Mouse (Mus musculus): ENCODE measurements around the gene Mfsd11. TPM values are rescaled to one million over a fixed set of nuclear protein-coding genes. Genes with fewer than 3 reads are reported as not detected.
A peak's percentile ranks its signal among the peaks of the same experiment; 100 is the strongest.
"Not testable (repeated sequence)": the region's sequence is repeated elsewhere in the genome, so short reads cannot be mapped to it uniquely, and the experiment has no call there.

Mfsd11 gene
- total RNA-seq, 2 experiments from 2014 or later, result 38.5 to 48.9 TPM

DNA sequence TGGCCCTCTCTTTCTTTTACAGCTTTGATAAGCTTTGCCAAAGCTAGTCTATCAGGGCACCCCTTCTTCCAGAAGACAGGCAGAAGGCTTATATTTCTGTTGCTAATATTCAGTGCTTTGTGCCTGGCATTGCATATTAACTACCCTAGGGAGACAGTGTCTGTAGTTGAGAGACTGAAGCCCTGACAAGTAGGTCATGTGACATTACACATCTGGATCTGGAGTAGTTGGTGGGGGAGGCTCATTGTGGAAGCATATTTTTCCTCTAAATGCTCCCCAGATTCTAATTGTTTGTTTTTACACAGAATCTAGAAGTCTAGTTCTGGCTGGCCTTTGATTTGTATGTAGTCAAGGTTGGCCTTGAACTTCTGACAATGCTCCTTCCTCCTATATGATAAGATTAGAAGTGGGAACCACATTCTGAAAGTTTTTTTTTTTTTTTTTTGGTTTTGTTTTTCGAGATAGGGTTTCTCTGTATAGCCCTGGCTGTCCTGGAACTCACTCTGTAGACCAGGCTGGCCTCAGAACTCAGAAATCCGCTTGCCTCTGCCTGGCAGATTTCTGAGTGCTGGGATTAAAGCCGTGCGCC is 5.6 kb upstream of the Mfsd11 start:
- no peak for DNase-seq (ENCODE audit: low spot score in 2 of 2)

DNA sequence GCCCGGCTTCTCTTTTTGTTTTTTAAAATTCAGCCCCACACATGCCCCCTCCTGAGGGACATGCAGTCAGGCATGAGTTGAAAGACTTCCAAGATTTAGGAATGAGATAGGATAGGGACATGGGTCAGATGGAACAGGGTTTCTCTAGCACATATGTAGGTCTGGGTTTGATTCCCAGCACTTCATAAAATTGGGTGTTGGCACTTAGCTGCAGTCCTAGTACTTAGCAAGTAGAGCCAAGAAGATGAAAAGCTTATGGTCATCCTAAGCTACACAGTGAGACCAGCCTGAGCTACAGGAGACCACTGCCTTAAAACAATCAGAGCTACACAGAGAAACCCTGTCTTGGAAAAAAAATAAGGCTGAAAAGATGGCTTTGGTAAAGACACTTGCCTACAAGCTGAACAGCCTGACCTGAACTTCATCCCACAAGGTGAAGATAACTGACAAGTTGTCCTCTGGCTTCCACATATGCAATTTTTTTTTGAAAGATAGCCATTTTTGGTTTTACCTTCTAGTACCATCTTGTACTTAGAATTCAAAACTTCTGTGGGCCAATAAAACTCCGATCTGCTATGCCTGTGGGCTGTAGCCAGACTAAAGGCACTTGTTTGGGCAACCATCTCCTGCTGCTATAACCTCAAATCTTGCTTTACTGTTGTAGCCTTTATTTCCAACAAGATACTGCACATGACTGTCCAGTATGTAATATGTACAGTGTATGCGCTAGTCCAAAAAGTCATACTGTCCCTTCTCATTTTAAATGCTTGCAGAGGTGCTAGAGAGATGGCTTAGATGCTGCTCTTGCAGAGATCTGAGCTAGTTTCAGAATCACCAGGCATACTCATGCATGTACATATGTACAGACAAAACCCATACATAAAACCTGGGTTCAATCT is 4.8 kb upstream of the Mfsd11 start:
- no peak for DNase-seq (ENCODE audit: low spot score in 2 of 2)

DNA sequence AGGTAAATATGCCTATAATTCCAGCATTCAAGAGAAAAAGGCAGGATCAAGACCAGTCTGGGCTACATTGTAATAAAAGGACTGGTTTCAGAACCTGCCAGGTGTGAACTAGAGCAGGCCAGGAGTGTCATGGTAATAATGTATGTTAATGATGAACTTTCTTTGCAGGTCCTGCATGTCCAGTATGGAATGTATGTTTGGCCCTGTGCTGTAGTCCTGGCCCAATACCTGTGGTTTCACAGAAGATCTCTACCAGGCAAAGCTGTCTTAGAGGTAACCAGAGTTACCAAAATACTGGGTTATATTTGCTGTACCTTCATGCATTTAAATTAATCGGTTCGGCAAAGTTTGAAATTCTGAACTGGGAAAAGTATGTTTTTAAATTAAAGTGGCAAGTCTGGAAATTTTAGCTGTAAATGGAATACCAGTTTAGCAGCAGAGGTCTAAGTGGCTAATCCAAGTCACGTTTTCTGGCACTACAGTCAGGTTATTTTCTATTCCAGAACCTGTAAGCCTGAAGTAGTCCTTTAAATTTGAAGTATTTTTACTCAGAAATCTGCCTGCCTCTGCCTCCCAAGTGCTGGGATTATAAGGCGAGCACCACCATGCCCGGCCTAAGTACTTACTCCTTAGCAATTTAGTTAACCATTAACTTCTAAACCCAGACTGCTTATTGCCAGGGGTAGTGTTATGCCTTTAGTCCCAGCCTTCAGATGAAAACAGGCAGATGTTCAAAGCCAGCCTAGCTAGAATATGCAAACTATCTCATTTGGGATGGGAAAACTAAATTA is 4.0 kb upstream of the Mfsd11 start:
- no peak for DNase-seq (ENCODE audit: low spot score in 2 of 2)

DNA sequence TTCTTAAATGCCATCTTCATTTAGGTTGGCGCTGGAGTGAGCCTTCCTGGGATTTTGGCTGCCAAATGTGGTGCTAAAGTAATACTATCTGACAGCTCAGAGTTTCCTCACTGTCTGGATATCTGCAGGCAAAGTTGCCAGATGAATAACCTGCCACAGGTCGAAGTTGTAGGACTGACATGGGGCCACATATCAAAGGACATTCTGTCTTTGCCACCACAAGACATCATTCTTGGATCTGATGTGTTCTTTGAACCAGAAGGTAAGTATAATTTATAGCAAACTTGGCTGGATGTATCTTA is 3.4 kb upstream of the Mfsd11 start:
- DNase-seq (ENCODE audit: low spot score in 2 of 2), result not testable (repeated sequence)

- DNase-seq (ENCODE audit: low spot score in 2 of 2), result no peak
Measured at GRCm38 (mm10) chr11:116849587-116849986, 2.7 kb upstream of the Mfsd11 start.

GRCm38 (mm10) chr11:116850085-116850484 is 2.2 kb upstream of the Mfsd11 start:
- no peak for DNase-seq (ENCODE audit: low spot score in 2 of 2)

- DNase-seq (ENCODE audit: low spot score in 2 of 2), result no peak
Measured at GRCm38 (mm10) chr11:116850833-116851477, 1.3 kb upstream of the Mfsd11 start.

GRCm38 (mm10) chr11:116851576-116852290 is 507 bp upstream of the Mfsd11 start:
- peak in 1 of 2 experiments; percentile 31 for DNase-seq (ENCODE audit: low spot score in 2 of 2)

DNA sequence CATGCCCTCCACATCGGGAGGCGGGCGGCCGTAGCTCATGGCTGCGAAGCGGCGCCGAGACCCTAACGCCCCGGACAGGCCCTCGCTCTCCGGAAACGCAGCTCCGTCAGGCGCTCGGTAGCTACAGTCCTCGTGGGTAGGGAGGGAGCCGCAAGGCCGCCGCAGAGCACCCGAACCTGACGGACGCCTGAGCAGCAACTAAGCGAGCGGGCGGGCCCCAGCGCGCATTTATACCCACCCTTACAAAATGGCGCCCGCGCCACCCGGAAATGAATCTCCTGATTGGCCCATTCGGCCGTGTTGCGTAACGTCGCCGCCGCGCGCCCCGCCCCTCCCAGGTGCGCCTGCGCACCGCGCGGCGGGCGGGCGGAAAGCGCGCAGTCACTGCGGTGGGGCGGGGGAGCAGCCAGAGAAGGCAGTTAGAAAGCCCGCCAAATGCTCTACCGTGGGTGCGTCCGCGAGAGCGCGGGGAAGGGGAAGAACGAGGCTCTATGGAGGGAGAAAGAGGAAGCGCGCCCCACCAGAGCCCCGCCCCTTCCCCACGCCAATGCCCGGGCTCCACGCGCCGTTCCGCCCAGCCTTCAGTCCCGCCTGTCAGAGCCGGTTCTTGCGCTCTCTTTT is 761 bp downstream of the Mfsd11 start, which contains the start of gene Srsf2:
Srsf2 (minus strand) TSS at position 204 of the 621 bp plus-strand sequence.
- peak; percentile 98 to 99 for DNase-seq (ENCODE audit: low spot score in 2 of 2)

DNA sequence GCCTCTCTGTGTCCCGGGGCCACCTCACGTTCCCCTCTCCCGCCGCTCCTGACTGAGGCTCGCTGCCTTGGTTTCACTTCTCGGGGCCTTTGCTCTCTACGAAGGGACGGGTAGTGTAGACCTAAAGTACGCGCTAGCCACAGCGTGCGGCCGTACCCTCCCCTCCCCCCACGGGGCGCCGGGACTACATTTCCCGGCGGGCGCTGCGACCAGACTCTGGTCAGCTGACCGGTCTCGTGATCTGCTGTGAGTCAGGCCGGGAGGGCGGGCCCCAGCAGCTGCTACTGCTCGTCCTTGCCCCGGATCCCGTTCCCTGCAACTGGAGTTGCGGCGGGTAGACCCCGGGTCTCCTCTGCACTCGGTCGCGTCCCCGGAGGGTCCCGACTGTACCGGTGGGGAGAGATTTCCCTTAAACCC is 1.3 kb downstream of the Mfsd11 start:
- DNase-seq (ENCODE audit: low spot score in 2 of 2), result peak in 1 of 2 experiments; percentile 98

DNA sequence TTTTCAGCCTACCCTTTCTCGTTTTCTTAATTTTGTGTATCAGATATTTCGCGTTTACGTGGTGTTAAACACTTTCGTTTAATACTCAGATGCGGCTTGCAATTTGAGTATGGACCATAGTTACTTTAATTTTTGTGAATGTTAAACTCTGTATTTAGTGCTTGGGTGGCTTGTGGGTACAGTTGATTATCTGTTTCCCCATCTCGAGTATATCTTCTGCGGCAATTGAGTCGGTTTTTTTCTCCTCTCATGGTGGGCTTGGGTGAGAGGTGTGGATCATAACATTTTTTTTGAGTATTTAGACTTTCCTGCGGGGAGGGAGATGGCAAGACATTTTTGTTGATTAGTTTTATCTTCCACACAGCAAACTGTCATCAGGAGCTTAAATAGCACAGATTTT is 2.0 kb downstream of the Mfsd11 start:
- DNase-seq (ENCODE audit: low spot score in 2 of 2), result no peak

GRCm38 (mm10) chr11:116857183-116857850 is 5.1 kb downstream of the Mfsd11 start:
- DNase-seq (ENCODE audit: low spot score in 2 of 2), result no peak

DNA sequence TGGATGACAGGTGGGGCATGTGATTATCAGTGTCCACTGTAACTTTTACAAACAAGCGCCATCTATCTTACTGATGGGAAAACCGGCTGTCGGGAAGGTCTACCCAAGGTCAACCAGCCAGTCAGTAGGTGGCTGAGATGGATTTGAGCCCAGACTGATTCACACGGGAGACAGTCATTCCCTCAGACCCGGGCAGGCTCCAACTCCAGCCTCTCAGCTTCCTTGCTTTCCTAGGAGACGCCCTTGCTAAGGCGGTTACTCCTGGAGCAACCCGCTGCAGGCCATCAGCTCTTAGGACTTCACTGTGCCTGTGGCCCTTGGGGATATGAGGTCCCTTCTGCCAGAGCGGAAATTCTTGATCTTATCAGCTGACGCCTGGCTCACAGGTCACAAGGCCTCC is 12.2 kb downstream of the Mfsd11 start:
- DNase-seq (ENCODE audit: low spot score in 2 of 2), result no peak

DNA sequence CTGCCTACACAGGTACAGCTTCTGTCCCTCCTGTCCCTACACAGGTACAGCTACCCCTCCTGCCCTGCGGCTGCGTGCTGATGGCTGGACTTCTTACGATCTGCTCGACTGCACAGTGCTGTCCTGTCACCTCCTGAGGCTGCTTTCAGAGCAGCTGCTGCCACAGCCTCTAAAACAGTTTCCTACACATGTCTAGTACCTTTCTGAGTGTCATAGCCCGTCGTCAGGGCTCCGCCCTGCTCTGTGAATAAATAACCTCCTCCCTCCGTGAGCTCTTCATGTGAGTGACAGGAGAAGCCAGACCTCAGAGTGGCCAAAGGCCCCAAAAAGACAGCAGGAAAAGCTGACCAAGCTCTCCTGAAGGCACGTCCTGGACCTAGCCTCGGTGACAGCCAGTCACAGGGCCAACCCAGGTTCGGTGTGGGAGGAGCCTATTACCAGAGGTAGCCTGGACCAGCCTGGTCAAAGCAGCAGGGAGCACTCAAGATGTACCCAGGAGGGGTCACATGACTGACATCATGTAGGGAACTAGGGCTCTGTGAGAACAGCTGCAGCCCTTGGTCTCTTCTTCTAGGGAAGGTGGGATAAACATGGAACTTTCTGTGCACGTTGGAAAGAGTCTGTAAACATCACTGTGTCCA is 13.8 kb downstream of the Mfsd11 start:
- DNase-seq (ENCODE audit: low spot score in 2 of 2), result no peak

DNA sequence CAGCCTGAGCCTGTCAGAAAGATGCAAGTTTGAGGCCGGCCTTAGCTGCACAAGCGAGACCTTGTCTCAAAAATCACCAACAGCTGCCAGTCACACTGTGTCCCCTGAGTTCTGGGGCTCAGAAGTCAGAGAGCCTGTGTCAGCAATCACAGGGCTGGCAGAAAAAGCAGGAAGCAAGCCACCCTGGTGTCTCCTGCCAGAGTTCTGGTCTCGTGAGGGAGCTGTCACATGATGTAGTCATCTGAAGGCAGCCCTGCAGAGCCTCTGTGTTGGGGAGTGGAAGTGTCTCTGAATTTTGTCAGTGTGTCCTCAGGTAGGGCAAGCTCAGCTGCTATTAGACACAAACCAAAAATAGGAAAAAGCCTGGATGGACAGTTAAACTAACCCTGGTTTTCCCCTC is 15.9 kb downstream of the Mfsd11 start:
- no peak for DNase-seq (ENCODE audit: low spot score in 2 of 2)

DNA sequence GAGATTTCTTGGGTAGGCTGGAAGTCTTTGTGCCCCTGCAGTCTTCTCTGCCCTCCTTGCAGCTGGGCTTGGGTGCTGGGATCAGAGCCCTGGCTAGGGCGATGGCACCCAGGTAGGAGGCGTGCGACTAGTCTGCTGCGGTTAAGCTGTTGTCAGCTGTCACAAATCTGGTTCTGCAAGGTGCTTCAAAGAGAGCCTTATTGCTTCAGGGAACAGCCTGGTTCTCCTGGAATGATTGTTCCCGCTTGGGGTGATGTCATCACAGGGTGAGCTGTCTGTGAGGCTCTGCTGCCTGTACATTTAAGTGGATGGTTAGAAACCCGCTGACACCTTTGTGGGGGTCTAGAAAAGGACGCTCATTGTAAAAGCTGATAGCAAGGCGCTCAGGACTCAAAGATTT is 17.0 kb downstream of the Mfsd11 start:
- no peak for DNase-seq (ENCODE audit: low spot score in 2 of 2)

- no peak for DNase-seq (ENCODE audit: low spot score in 2 of 2)
Measured at GRCm38 (mm10) chr11:116869641-116870040, 17.4 kb downstream of the Mfsd11 start.

DNA sequence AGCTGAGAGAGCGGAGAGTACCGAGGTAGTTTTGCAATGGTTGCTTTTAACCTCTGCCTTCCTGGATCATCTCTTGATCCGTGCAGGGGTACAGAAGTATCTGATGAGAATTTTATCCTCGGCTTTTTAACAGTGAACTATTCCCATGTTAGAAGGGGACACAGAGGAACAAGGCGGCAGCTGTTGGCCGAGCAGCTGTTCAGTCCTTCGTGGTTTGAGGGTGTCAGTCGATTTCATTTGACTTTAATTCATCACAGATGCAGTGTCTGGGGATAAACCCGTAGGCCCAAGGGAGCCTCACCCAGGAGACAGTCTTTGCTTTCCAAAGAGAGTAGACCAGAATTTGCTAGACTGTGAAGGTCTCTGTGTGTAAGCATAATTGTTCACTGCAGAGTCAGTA is 19.3 kb downstream of the Mfsd11 start:
- no peak for DNase-seq (ENCODE audit: low spot score in 2 of 2)

GRCm38 (mm10) chr11:116873987-116874386 is 21.7 kb downstream of the Mfsd11 start:
- DNase-seq (ENCODE audit: low spot score in 2 of 2), result peak; percentile 39 to 64

Data from layer of hippocampus, postnatal 14 days (tissue).